Mouse (Mus musculus): ENCODE data around the gene Cenpp.
A peak's percentile ranks its signal among the peaks of the same experiment; 100 is the strongest.

Cenpp gene

GRCm38 (mm10) chr13:49652481-49653179 is at the start of gene Cenpp, which contains the start of gene Nol8:
TSS of gene Cenpp (minus strand) at chr13:49652785.
TSS of gene Nol8 (plus strand) at chr13:49653078.
- peak; percentile 100 for DNase-seq (ENCODE audit: low read depth, low spot score)

- no peak for DNase-seq (ENCODE audit: low read depth, low spot score)
Measured at GRCm38 (mm10) chr13:49691056-49691455, 38.5 kb upstream of the Cenpp start.

- no peak for DNase-seq (ENCODE audit: low read depth, low spot score)
Measured at GRCm38 (mm10) chr13:49684266-49684665, 31.7 kb upstream of the Cenpp start.

GRCm38 (mm10) chr13:49682233-49682846 is 29.8 kb upstream of the Cenpp start:
- no peak for DNase-seq (ENCODE audit: low read depth, low spot score)

- peak; percentile 98 for DNase-seq (ENCODE audit: low read depth, low spot score)
Measured at GRCm38 (mm10) chr13:49681351-49682232, 29.0 kb upstream of the Cenpp start, which contains the start of gene Iars. TSS of gene Iars (plus strand) at chr13:49682100.

GRCm38 (mm10) chr13:49677793-49678192 is 25.2 kb upstream of the Cenpp start:
- DNase-seq (ENCODE audit: low read depth, low spot score), result no peak

- no peak for DNase-seq (ENCODE audit: low read depth, low spot score)
Measured at GRCm38 (mm10) chr13:49653180-49653541, 576 bp upstream of the Cenpp start.

GRCm38 (mm10) chr13:49651781-49652351 is 719 bp downstream of the Cenpp start:
- DNase-seq (ENCODE audit: low read depth, low spot score), result no peak

- no peak for DNase-seq (ENCODE audit: low read depth, low spot score)
Measured at GRCm38 (mm10) chr13:49651136-49651535, 1.4 kb downstream of the Cenpp start.

GRCm38 (mm10) chr13:49646019-49646418 is 6.6 kb downstream of the Cenpp start:
- DNase-seq (ENCODE audit: low read depth, low spot score), result no peak

GRCm38 (mm10) chr13:49644731-49645529 is 7.7 kb downstream of the Cenpp start:
- DNase-seq (ENCODE audit: low read depth, low spot score), result peak; percentile 12

- DNase-seq (ENCODE audit: low read depth, low spot score), result no peak
Measured at GRCm38 (mm10) chr13:49643669-49644362, 8.8 kb downstream of the Cenpp start.

- no peak for DNase-seq (ENCODE audit: low read depth, low spot score)
Measured at GRCm38 (mm10) chr13:49642650-49643049, 9.9 kb downstream of the Cenpp start.

GRCm38 (mm10) chr13:49639965-49640364 is 12.6 kb downstream of the Cenpp start:
- no peak for DNase-seq (ENCODE audit: low read depth, low spot score)

GRCm38 (mm10) chr13:49629076-49629475 is 23.5 kb downstream of the Cenpp start:
- DNase-seq (ENCODE audit: low read depth, low spot score), result no peak

GRCm38 (mm10) chr13:49628167-49628566 is 24.4 kb downstream of the Cenpp start:
- no peak for DNase-seq (ENCODE audit: low read depth, low spot score)

GRCm38 (mm10) chr13:49623216-49623615 is 29.4 kb downstream of the Cenpp start:
- no peak for DNase-seq (ENCODE audit: low read depth, low spot score)

GRCm38 (mm10) chr13:49618365-49618764 is 34.2 kb downstream of the Cenpp start:
- no peak for DNase-seq (ENCODE audit: low read depth, low spot score)

- DNase-seq (ENCODE audit: low read depth, low spot score), result no peak
Measured at GRCm38 (mm10) chr13:49617021-49617420, 35.6 kb downstream of the Cenpp start.

GRCm38 (mm10) chr13:49608589-49609322 is 43.8 kb downstream of the Cenpp start:
- DNase-seq (ENCODE audit: low read depth, low spot score), result no peak
